Mouse (Mus musculus): Measurements from ENCODE around the gene Gm10959. TPM values are rescaled to one million over a fixed set of nuclear protein-coding genes. Genes with fewer than 3 reads are reported as not detected.

The Gm10959 gene
- total RNA-seq, 2 experiments from 2014 or later, result not detected

GRCm38 (mm10) chr3:122895189-122895731 lies 23.9 kb downstream of the Gm10959 start:
- no peak for ATAC-seq (replicated peaks; ENCODE audit: poor library complexity, severe bottlenecking)

- ATAC-seq (replicated peaks; ENCODE audit: poor library complexity, severe bottlenecking), result no peak
Observed at GRCm38 (mm10) chr3:122894772-122895171, 24.4 kb downstream of the Gm10959 start, which contains the start of gene Fabp2. TSS of gene Fabp2 (plus strand) at chr3:122895072.

DNA sequence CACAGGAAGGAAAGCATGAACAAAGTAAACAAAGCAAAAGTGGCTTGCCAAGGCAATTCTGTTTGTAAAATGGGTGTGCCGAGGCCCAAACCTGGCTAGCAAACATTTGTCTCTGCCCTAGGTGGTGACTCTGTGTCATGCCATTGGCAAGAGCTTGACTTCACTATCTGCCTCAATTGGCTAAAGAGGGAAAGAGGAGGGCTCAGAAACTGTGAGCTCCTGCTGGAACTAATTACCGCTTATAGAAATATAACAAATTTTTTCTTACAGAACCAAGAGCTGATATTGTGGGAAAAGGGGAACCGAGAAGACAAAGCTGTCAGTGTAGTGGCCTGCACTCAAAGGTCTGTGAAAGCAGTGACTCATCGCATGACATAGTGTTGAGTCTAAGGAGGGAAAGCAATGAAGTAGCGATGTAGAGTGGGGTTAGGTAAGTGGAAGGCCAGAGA lies 30.8 kb downstream of the Gm10959 start:
- peak; percentile 76 for ATAC-seq (replicated peaks; ENCODE audit: poor library complexity, severe bottlenecking)

DNA sequence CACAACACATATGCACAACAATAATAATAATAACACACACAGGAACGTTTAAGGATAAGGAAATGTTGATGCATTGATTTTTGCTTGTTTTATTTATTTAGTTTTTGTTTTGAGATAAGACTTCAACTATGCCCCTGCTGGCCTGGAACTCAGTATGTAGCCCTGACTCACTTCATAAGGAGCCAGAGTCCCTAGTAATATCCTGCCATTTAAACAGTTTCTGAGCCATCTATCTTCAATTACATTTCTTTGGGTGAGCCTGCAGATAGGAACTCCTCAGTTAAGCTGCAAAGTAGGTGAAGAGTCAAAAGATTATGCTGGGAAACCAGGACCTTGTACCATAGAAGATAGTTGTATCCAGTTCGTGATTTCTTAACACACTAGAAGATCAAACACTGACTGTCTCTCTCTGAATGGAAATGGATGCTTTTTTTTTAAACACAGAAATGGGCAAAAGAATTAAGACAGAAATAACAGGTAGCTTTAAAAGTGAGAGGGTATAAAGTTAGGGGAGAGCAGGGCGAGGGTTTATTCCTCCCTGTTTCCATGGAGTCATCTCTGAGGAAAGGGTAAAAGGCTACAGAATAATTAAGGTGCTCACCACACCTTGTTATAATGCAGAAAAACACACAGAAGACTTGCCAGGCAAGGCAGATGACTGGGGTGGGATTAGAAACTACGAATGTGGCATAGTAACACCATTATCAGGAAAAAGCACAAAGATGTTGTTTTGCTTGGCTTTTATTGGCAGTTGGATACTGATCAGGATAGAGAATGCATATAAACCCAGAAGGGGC lies 31.5 kb downstream of the Gm10959 start:
- no peak for ATAC-seq (replicated peaks; ENCODE audit: poor library complexity, severe bottlenecking)

DNA sequence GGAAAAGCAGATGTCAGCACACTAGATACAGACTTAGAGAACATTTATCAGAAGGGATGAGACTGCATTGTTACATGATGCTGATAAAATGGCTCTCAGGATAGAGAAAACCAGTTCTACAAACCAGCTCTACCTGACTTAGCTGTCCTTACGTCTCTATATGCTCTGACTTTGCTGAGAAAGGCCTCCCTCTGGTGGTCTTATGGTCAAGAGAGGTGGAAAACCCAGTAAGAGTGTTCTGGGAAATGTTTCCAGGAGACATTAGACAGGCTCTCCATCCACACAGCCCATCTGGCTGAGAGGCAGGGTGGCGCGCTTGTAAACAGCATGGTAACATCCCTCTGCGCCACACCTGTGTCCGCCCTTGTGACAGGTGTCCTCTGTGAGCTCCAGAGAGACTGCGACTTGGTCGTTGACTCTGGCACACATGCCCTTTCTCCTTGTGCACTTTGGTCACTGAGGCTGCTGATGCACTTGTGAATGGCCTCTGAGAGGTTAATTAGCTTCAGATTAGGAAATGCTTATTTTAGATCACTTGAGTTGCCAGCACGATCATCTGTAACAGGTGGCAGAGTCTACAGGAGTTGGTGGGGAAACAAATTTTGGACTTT lies 40.4 kb downstream of the Gm10959 start:
- ATAC-seq (replicated peaks; ENCODE audit: poor library complexity, severe bottlenecking), result no peak

- no peak for ATAC-seq (replicated peaks; ENCODE audit: poor library complexity, severe bottlenecking)
Observed at GRCm38 (mm10) chr3:122877543-122877942, 41.6 kb downstream of the Gm10959 start.

- ATAC-seq (replicated peaks; ENCODE audit: poor library complexity, severe bottlenecking), result no peak
Observed at GRCm38 (mm10) chr3:122876870-122877269, 42.3 kb downstream of the Gm10959 start.

GRCm38 (mm10) chr3:122871596-122871995 lies 47.6 kb downstream of the Gm10959 start:
- no peak for ATAC-seq (replicated peaks; ENCODE audit: poor library complexity, severe bottlenecking)

GRCm38 (mm10) chr3:122868270-122868669 lies 50.9 kb downstream of the Gm10959 start:
- no peak for ATAC-seq (replicated peaks; ENCODE audit: poor library complexity, severe bottlenecking)

DNA sequence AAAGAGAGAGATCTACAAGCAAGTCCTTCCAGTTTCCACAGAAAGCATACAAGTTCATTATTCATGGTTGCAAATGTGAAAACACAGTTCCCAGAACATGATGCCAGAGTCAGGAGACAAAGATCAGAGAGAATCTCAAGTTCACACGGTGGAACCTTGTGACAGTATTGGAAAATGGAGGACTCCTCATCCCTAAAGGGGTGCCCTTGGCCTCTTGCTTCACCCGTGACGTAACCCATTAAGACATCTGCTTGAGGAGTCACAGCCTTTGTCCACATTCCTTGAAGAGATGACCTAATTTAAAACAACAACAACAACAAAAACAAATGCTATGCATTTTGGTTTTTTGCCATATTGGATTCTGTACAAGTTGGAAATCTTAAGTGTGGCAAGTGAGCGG lies 54.1 kb downstream of the Gm10959 start:
- no peak for ATAC-seq (replicated peaks; ENCODE audit: poor library complexity, severe bottlenecking)

Other genes with a start within 250 kb of the Gm10959 start
- gene Pde5a, start 190.4 kb downstream of the Gm10959 start, total RNA-seq (2014; fragmentation: Nextera tagmentation), result 0.95 and 1.4 TPM in 2 replicates
- gene Pde5a, start 190.4 kb downstream of the Gm10959 start, total RNA-seq (2017), result 1.2 and 1.3 TPM in 2 replicates
- gene Fabp2, start 24.3 kb downstream of the Gm10959 start, total RNA-seq (2014; fragmentation: Nextera tagmentation), result not detected in 2 replicates
- not detected in 2 replicates for gene Fabp2, start 24.3 kb downstream of the Gm10959 start, total RNA-seq (2017)
- gene 1810037I17Rik, start 4.8 kb upstream of the Gm10959 start, total RNA-seq (2014; fragmentation: Nextera tagmentation), result 87.5 and 95.1 TPM in 2 replicates
- 34.8 and 40.8 TPM in 2 replicates for gene 1810037I17Rik, start 4.8 kb upstream of the Gm10959 start, total RNA-seq (2017)
- gene Usp53, start 65.2 kb upstream of the Gm10959 start, total RNA-seq (2014; fragmentation: Nextera tagmentation), result 5.8 and 8.3 TPM in 2 replicates
- gene Usp53, start 65.2 kb upstream of the Gm10959 start, total RNA-seq (2017), result 4.6 and 4.9 TPM in 2 replicates
- not detected in 2 replicates for gene Myoz2, start 115.7 kb upstream of the Gm10959 start, total RNA-seq (2014; fragmentation: Nextera tagmentation)
- gene Myoz2, start 115.7 kb upstream of the Gm10959 start, total RNA-seq (2017), result not detected in 2 replicates